Mouse (Mus musculus) left cerebral cortex, adult 2 months (tissue): ENCODE results near the gene Fkrp. TPM values are rescaled to one million over a fixed set of nuclear protein-coding genes. Genes with fewer than 3 reads are reported as not detected.

Source experiments
- DNase-seq, 2 experiments: peaks; one replicate each; pipeline ENCODE4 v3.0.0; 2021 to 2022; ENCODE audit warnings: low spot score in 2 of 2, mixed read lengths in 1 of 2; ENCODE audit errors: extremely low spot score in 1 of 2
- H3K27ac ChIP-seq: fragments of 200-600 bp; 2 replicates; pipeline ENCODE4 v1.8.1; 2022
- H3K4me3 ChIP-seq: fragments of 200-600 bp; 2 replicates; pipeline ENCODE4 v1.8.1; 2022
- CTCF ChIP-seq: fragments of 200-600 bp; IDR thresholded peaks from 2 replicates; pipeline ENCODE4 v1.8.1; 2022; ENCODE audit warnings: antibody characterized with exemption, mild to moderate bottlenecking, moderate library complexity
- intact Hi-C: fragments of 180-260 bp; cut with DNase I; formaldehyde crosslinking; loops from one replicate; pipeline ENCODE4 v1.15.1; 2025
- total RNA-seq, 2 experiments: library from RNA; stranded (reverse); gene quantifications; 2 replicates each; pipeline ENCODE4 v1.2.3; 2021

Fkrp gene
- total RNA-seq, 2 experiments from 2014 or later = 51.0 to 52.2 TPM

DNA sequence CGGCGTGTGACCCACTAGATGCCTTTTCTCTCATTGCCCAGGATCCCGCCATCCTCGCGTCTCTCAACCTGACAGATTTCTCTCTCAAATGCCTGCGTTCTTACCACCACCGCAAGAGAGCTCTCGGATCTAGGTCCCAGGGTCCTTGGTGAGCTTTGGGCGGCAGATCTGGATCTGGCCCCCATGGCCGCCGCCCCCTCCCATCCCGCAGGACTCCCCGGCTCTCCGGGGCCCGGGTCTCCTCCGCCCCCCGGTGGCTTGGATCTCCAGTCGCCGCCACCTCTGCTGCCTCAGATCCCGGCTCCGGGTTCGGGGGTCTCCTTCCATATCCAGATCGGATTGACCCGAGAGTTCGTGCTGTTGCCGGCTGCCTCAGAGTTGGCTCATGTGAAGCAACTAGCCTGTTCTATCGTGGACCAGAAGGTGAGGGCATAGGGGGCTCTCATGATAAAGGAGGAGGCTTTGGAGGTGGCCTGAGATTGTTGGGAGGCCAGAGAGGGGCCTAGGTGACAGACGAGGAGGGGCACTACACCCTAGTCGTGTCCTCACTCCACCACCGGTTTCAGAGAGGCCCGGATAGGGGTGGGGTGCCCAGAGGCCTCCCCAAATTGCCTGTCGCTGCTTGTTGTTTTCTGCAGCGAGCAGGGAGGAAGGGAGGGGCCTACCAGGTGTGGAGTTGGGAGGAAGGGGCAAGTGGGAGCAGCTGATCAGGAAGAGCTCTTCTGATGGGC, 27.1 kb upstream of the Fkrp start:
- intact Hi-C loops = no loop called here
- DNase-seq = peak in 1 of 2 experiments; percentile 27
- H3K4me3 ChIP-seq = peak overlapping the region; percentile 49
- H3K27ac ChIP-seq = peak overlapping the region; percentile 83
- TF ChIP-seq CTCF = no peak; the same call in 1 of the 2 replicates

DNA sequence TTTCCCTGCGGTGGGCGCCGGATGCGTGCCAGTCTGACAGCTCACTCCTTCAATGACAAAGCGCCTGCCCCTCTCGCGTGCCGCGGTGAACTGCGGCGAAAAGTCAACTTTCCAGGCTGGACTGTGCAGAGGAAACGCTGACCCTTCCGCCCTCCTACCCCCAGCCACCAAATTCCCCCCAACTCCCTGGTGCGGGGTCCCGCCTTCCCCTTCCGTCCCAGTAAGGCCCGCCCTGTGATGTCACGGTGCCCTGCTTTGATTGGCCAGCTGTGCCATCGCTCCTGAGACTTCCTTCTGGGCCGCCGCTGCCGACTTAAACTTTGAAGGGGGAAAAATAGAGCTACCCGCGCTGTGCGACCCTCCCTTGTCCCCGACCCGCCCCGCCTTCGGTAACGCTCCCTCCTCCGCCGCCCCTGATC, 26.1 kb upstream of the Fkrp start, which contains the start of gene Prkd2:
Prkd2 (plus strand) TSS at position 258 of the 419 bp plus-strand sequence.
- H3K27ac ChIP-seq = peak within 1 kb of the TSS; percentile 83
- peak within 1 kb of the TSS; percentile 49 for H3K4me3 ChIP-seq
- TF ChIP-seq CTCF = no peak
- intact Hi-C loops = no loop called here
- peak; percentile 84 to 87 for DNase-seq

DNA sequence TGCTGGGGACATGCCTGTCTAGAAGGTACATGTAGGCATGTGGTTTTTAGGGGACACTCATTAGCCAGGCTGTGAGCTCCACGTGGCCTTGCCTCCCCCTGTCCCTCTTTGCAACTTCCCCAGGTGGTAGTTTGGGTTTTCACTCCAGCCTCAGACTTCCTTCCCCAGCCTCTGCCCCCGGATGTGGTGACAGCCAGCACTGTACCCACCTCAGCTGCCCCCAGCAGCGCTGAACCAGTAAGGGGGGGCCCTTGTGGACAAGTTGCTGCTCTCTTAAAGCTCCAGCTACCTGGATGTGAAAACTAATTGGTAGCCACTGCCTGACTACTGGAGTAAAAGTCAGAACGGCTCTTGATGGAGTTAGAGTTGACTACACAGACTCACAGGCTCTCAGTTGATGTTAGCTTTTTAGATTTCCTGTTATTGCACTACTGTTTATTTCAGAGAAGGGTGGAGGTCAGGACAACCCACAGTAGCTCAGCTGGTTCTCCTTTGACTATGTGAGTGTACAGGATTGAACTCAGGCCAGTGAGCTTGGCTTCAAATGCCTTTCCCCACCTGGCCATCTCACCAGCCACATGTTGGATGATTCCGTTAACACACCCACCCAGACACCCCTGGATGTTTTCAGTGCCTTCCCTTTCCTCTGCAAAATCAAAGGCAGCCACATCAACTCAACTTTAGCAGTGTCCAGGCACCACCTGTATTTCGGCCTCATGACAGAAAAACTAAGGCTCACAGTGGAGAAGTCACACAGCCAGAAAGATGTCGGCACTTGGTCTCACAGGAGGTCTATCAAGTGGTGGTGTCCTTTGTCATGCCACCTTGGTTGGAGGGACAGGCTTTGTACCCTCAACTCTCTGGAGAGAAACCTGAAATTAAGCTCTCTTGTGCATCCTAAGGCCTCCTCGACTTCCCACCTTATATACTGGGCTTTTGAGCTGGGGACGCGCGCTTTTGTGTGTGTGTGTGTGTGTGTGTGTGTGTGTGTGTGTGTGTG, 25.3 kb upstream of the Fkrp start:
- no peak for TF ChIP-seq CTCF
- peak overlapping the region; percentile 57; the same call in 1 of the 2 replicates for H3K27ac ChIP-seq
- no peak overlapping the region for H3K4me3 ChIP-seq
- DNase-seq = peak in 1 of 2 experiments; percentile 9
- intact Hi-C loops = no loop called here

DNA sequence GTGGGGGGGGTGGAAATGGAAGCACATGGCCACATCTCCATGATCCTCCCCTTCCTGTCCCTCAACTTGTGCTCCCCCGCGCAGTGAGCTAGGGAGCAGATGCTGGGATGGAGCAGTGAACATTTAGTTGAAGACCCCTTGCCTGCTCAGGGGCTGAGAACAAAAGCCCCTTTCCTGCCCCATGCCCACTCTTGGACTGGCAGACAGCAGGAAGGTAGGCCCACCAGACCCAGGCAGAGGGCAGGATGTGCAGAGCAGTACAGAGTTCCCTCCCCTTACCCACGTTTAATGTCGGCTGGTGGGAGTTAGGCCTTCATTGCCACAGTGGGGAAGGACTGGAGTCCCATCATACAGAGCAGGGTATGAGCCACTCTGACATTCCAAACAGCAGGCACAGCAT, 24.5 kb upstream of the Fkrp start:
- peak overlapping the region; percentile 19; the same call in 1 of the 2 replicates for H3K27ac ChIP-seq
- TF ChIP-seq CTCF = no peak
- intact Hi-C loops = no loop called here
- no peak overlapping the region for H3K4me3 ChIP-seq
- peak in 1 of 2 experiments; percentile 10 for DNase-seq

DNA sequence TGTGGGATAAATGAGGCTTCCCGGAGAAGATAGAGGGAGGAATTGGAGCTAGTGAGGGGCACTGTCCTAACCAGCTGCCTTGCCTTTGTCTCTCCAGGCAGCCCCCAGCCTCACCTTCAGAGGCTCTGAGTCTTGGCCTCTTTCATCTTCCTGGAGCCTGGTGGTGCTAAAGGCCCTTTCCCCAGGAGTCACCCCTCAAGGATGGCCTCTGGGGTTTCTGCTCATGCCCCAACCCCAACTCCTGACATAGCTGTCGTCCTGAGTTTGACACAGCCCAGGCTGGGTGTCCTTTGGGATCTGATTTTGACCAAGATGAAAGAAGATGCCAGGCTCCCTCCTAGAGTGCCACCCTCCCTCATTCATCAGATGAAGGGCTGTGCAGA, 23.6 kb upstream of the Fkrp start:
- Histone ChIP-seq H3K27ac (no peak overlapping the region), H3K4me3 (no peak overlapping the region)
- TF ChIP-seq CTCF = no peak
- intact Hi-C loops = no loop called here
- DNase-seq = peak in 1 of 2 experiments; percentile 10

DNA sequence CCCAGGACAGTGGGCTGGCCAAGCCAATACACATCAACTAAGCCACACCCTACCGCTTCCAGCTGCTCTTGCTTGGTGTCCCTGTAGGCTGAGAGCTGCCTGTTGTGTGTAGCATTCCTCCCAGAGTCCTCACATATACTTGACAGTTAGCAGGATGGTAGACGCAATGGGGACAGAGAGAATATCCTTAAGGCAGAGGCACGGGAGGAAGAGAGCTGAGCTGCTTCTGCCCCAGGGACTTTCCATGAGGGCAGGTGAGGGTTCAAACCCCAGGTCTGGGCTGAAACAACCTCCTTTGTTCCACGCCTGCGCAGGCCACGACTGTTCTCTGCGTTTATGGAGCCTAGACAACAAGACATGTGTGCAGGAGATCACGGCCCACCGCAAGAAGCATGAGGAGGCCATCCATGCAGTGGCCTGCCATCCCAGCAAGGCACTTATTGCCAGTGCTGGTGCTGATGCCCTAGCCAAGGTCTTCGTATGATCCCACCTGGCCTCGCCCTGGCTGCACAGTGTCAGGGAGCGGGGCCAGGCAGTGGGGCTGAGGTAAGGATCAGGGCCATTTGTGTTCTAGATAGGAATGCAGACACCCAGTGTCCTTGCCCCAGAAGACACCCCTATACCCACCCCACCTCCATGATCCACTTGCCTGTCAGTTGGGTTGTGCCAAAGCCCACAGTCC, 23.0 kb upstream of the Fkrp start:
- Histone ChIP-seq H3K4me3 (no peak overlapping the region), H3K27ac (no peak overlapping the region)
- DNase-seq = no peak
- no peak for TF ChIP-seq CTCF
- intact Hi-C loops = no loop called here

DNA sequence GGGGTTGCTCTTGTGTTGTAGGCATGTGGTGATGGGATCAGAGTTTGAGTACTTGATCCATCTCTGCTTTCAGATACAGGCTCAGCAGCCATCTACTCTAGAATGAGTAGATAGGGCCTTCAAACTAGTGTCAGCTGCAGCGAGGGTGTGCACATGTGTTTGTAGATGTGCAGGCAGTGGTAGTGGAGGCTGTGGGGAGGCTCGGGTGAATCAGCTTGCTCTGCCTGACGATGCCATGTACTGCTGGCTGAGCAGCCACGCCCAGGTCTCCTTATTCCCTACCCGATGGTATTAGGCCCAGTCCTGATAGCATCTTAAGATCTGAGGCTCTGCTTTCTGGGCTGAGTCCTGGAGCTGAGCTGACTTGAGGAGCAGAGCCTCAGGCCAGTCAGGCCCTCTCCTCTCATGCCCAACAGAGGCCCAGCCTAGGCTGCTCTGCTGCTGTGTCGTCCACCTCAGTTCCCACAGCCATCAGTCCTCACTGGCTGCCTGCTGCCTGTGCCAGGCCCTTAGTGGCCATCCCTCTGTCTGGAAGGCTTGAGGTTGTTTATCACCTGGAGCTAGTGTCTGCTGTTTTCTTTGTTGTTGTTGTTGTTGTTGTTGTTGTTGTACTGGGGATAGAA, 22.4 kb upstream of the Fkrp start:
- H3K27ac ChIP-seq = no peak overlapping the region
- no peak overlapping the region for H3K4me3 ChIP-seq
- DNase-seq = peak in 1 of 2 experiments; percentile 19
- TF ChIP-seq CTCF = no peak
- intact Hi-C loops = no loop called here

DNA sequence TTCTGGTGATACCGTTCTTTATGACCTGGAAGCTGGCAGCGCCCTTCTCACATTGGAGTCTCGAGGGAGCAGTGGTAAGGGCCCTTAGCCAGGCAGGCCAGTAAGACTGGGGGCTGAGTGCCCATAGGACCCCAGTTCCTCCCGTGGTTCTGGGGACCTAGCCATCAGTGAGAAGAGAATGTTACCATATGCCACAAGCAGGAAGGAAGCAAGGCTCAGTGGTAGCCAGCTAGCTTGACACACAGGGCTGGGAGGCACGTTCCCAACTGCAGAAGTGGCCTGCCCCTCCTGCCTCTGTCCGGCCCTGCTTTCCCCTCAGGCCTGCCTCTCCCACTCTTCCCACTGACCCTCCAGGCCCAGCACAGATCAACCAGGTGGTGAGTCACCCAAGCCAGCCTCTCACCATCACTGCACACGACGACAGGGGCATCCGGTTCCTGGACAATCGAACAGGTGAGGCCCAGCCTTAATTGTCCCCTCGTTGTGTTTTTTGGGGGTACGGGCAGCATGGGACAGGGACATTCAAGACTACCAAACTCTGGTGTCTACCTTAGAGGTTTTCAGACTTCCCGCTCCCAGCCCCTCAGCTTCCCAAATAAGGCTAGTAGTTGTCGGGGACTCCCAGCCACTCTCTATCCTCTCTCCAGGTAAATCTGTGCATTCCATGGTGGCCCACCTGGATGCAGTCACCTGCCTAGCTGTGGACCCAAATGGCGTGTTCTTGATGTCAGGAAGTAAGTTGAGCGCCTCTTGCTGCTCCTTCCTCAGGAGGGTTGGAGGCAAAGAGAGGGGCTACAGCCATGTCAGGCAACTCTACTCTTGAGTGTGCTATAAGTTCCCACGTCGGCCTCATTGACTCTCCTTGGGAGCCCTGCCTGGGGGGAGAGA, 21.6 kb upstream of the Fkrp start:
- intact Hi-C loops = no loop called here
- H3K4me3 ChIP-seq = no peak overlapping the region
- no peak overlapping the region for H3K27ac ChIP-seq
- DNase-seq = no peak
- TF ChIP-seq CTCF = no peak

DNA sequence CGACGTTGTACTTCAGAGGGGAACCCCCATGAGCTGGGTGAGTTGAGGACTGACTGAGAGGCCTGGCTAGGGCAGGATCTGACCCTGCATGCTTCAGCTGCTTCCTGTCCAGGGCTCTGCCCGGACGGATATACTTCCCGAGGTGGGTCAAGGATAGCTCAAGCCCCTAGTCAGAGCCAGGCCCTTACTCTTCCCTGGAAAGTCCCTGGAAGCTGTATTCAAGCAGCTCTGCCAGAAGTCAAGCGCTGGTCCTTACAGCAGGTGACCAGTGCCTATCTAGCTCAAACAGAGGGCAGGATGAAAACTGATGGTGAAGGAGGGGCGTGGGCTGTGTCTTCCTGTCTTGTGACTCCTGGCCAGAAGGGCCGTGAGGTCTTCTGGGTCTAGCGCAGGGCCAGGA, 13.9 kb upstream of the Fkrp start:
- H3K27ac ChIP-seq = no peak overlapping the region
- no peak for TF ChIP-seq CTCF
- DNase-seq = no peak
- H3K4me3 ChIP-seq = no peak overlapping the region
- intact Hi-C loops = no loop called here

DNA sequence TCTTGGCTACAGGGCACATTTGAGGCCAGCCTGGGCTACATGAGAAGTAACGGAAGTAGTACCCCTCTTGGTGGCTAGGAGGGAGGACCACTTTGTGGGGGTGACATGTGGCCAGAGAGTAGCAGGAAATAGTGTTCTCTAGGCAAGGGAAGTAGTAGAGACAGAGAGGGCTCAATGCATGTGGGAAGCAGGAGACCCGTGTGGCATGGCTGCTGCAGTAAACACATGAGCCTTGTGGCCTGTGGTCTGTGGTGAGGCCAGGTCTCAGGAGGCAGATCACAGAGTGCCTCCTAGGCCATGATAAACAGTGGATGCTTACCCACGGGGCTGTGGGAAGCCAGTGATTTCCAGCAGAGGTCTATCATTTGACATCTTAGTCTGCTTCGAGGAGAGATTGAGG, 10.7 kb upstream of the Fkrp start:
- intact Hi-C loops = no loop called here
- Histone ChIP-seq H3K27ac (peak overlapping the region; percentile 62), H3K4me3 (no peak overlapping the region)
- DNase-seq = no peak
- TF ChIP-seq CTCF = no peak

DNA sequence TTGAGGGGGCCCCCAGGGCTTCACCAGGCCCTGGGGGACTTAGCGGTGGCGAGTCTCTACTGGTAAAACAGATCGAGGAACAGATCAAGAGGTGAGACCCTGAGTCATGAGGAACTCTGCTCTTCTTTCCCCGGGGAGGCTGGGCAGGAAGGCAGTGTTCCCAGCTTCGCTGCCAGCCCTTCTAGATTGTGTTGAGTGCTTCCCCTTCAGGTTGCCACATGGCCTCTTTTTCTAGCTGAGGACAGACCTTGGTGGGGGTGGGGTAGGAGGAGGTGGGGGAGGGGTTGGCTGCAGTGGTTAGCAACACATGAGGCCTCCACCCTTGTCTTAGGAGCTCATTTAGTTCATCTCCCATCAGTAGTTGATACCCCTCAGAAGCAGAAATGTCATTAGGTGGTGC, 10.0 kb upstream of the Fkrp start:
- H3K4me3 ChIP-seq = no peak overlapping the region
- intact Hi-C loops = no loop called here
- no peak for TF ChIP-seq CTCF
- peak overlapping the region; percentile 66 for H3K27ac ChIP-seq
- no peak for DNase-seq
